Mouse (Mus musculus) hindbrain, embryonic 14.5 days (tissue): ENCODE measurements at regions not wholly inside any gene's neighbourhood (a gene's known extent, or its start where the extent isn't known, plus 50 kb on each side); places are given as distances from the start of the nearest gene placed in this dataset.

Experiments used
- ATAC-seq: fragments of 200-750 bp; cut with Nextera tagmentation; 2 replicates; pipeline ENCODE4 v1.8.0; 2017; ENCODE audit warnings: moderate number of reproducible peaks, mild to moderate bottlenecking, moderate TSS enrichment, moderate library complexity; ENCODE audit not compliant: low FRiP score
- DNase-seq: peaks from one replicate; pipeline ENCODE4 v3.0.0-alpha.2; 2015; ENCODE audit warnings: low spot score
- H3K27ac ChIP-seq: fragments of 300-500 bp; sonication (generic); 2 replicates; pipeline ENCODE4 v1.5.1; 2014; ENCODE audit warnings: mild to moderate bottlenecking, moderate library complexity
- H3K27me3 ChIP-seq: fragments of 300-500 bp; sonication (generic); 2 replicates; pipeline ENCODE4 v1.6.1; 2014; ENCODE audit warnings: mild to moderate bottlenecking, low read length, mixed read lengths; ENCODE audit not compliant: control insufficient read depth, insufficient read depth
- H3K36me3 ChIP-seq: fragments of 300-500 bp; sonication (generic); replicated peaks from 2 replicates; pipeline ENCODE4 v1.6.1; 2014; ENCODE audit not compliant: control insufficient read depth, insufficient read depth
- H3K4me1 ChIP-seq: fragments of 300-500 bp; sonication (generic); replicated peaks from 2 replicates; pipeline ENCODE4 v1.6.1; 2014; ENCODE audit warnings: antibody characterized with exemption, low read length, mixed read lengths; ENCODE audit not compliant: control insufficient read depth, insufficient read depth
- H3K4me2 ChIP-seq: fragments of 300-500 bp; sonication (generic); replicated peaks from 2 replicates; pipeline ENCODE4 v1.6.1; 2014; ENCODE audit warnings: mild to moderate bottlenecking, moderate library complexity
- H3K4me3 ChIP-seq: fragments of 300-500 bp; sonication (generic); replicated peaks from 2 replicates; pipeline ENCODE4 v1.5.1; 2014; ENCODE audit warnings: mild to moderate bottlenecking, low read length
- H3K9ac ChIP-seq: fragments of 300-500 bp; sonication (generic); 2 replicates; pipeline ENCODE4 v1.6.1; 2014
- H3K9me3 ChIP-seq: fragments of 300-500 bp; sonication (generic); 2 replicates; pipeline ENCODE4 v1.6.1; 2016; ENCODE audit warnings: low read length; ENCODE audit not compliant: control insufficient read depth
- WGBS: fragments of 180-500 bp; shearing (Covaris S2); extraction: QIAGEN DNeasy Blood & Tissue Kit; methylation state at CpG from one replicate; pipeline ENCODE4 v1.1.7; 2014; 5-methylcytosine and 5-hydroxymethylcytosine counted together

GRCm38 (mm10) chr15:13602133-13602532 is 428.7 kb upstream of the Cdh6 start:
- Histone ChIP-seq H3K4me1 (no peaks in the 10 kb centered on the region), H3K4me3 (no peak overlapping the region), H3K36me3 (no peaks in the 10 kb centered on the region), H3K4me2 (no peak overlapping the region), H3K9me3 (no peaks in the 10 kb centered on the region), H3K27me3 (no peaks in the 10 kb centered on the region), H3K27ac (no peak overlapping the region), H3K9ac (no peak overlapping the region)
- WGBS, result 88% methylated on average over 1 of the region's 1 CpGs
- DNase-seq (no peak), ATAC-seq (no peak)

GRCm38 (mm10) chr15:13597856-13598255 is 424.4 kb upstream of the Cdh6 start:
- no peak for ATAC-seq

GRCm38 (mm10) chr15:13593823-13594222 is 420.3 kb upstream of the Cdh6 start:
- ATAC-seq (no peak), DNase-seq (no peak)
- H3K4me3 ChIP-seq, result no peak overlapping the region
- H3K27ac ChIP-seq, result no peak overlapping the region
- no peaks in the 10 kb centered on the region for H3K36me3 ChIP-seq
- no peak overlapping the region for H3K4me2 ChIP-seq
- H3K4me1 ChIP-seq, result no peaks in the 10 kb centered on the region
- H3K27me3 ChIP-seq, result no peaks in the 10 kb centered on the region
- no peak overlapping the region for H3K9ac ChIP-seq
- 83% methylated on average over 5 of the region's 5 CpGs for WGBS
- H3K9me3 ChIP-seq, result no peaks in the 10 kb centered on the region

More at GRCm38 (mm10) chr15:13597856-13598255, 424.4 kb upstream of the Cdh6 start:
- WGBS, result 70% methylated on average over 2 of the region's 2 CpGs
- no peak for DNase-seq
- H3K27ac ChIP-seq, result no peak overlapping the region
- H3K4me3 ChIP-seq, result no peak overlapping the region
- H3K4me2 ChIP-seq, result no peak overlapping the region
- no peaks in the 10 kb centered on the region for H3K27me3 ChIP-seq
- no peaks in the 10 kb centered on the region for H3K36me3 ChIP-seq
- H3K4me1 ChIP-seq, result no peaks in the 10 kb centered on the region
- no peaks in the 10 kb centered on the region for H3K9me3 ChIP-seq
- H3K9ac ChIP-seq, result no peak overlapping the region

- H3K4me1 ChIP-seq, result no peaks in the 10 kb centered on the region
- H3K9ac ChIP-seq, result no peak overlapping the region
- no peak overlapping the region for H3K27ac ChIP-seq
- 57% methylated on average over 5 of the region's 5 CpGs for WGBS
- no peaks in the 10 kb centered on the region for H3K36me3 ChIP-seq
- H3K27me3 ChIP-seq, result no peaks in the 10 kb centered on the region
- ATAC-seq (no peak), DNase-seq (no peak)
- no peaks in the 10 kb centered on the region for H3K9me3 ChIP-seq
- no peak overlapping the region for H3K4me2 ChIP-seq
- H3K4me3 ChIP-seq, result no peak overlapping the region
Measured at GRCm38 (mm10) chr15:13590864-13591263, 417.4 kb upstream of the Cdh6 start.

- Histone ChIP-seq H3K27ac (no peak overlapping the region), H3K4me1 (no peaks in the 10 kb centered on the region), H3K27me3 (no peaks in the 10 kb centered on the region), H3K4me2 (no peak overlapping the region), H3K9ac (no peak overlapping the region), H3K36me3 (no peaks in the 10 kb centered on the region), H3K4me3 (no peak overlapping the region), H3K9me3 (no peaks in the 10 kb centered on the region)
- DNase-seq (no peak), ATAC-seq (peak; percentile 43; the same call in 1 of the 2 replicates)
- 71% methylated on average over 4 of the region's 4 CpGs for WGBS
Measured at GRCm38 (mm10) chr15:13583300-13583699, 409.8 kb upstream of the Cdh6 start.

GRCm38 (mm10) chr15:13582134-13582533 is 408.7 kb upstream of the Cdh6 start:
- 93% methylated on average over 3 of the region's 3 CpGs for WGBS
- Histone ChIP-seq H3K4me3 (no peak overlapping the region), H3K27me3 (no peaks in the 10 kb centered on the region), H3K27ac (no peak overlapping the region), H3K36me3 (no peaks in the 10 kb centered on the region), H3K4me2 (no peak overlapping the region), H3K4me1 (no peaks in the 10 kb centered on the region), H3K9me3 (no peaks in the 10 kb centered on the region), H3K9ac (no peak overlapping the region)
- DNase-seq, result no peak
- ATAC-seq, result no peak

- Histone ChIP-seq H3K4me3 (no peak overlapping the region), H3K9me3 (no peaks in the 10 kb centered on the region), H3K9ac (no peak overlapping the region), H3K36me3 (no peaks in the 10 kb centered on the region), H3K4me1 (no peaks in the 10 kb centered on the region), H3K27ac (no peak overlapping the region), H3K27me3 (no peaks in the 10 kb centered on the region), H3K4me2 (no peak overlapping the region)
- no peak for DNase-seq
- 96% methylated on average over 3 of the region's 3 CpGs for WGBS
- ATAC-seq, result no peak
Measured at GRCm38 (mm10) chr15:13573621-13574020, 400.1 kb upstream of the Cdh6 start.

GRCm38 (mm10) chr15:13560920-13561319 is 387.4 kb upstream of the Cdh6 start:
- H3K27me3 ChIP-seq, result no peaks in the 10 kb centered on the region
- H3K4me2 ChIP-seq, result no peak overlapping the region
- no peak overlapping the region for H3K9ac ChIP-seq
- H3K4me1 ChIP-seq, result no peaks in the 10 kb centered on the region
- H3K4me3 ChIP-seq, result no peak overlapping the region
- no peak overlapping the region for H3K27ac ChIP-seq
- no peaks in the 10 kb centered on the region for H3K36me3 ChIP-seq
- no peaks in the 10 kb centered on the region for H3K9me3 ChIP-seq
- ATAC-seq (0 out of 2 replicates have a peak, but pooled peaks have one; percentile 48), DNase-seq (no peak)

- no peak for ATAC-seq
- 45% methylated on average over 8 of the region's 8 CpGs for WGBS
- DNase-seq, result no peak
Measured at GRCm38 (mm10) chr15:13549207-13549837, 375.8 kb upstream of the Cdh6 start.

GRCm38 (mm10) chr15:13540026-13540425 is 366.6 kb upstream of the Cdh6 start:
- no peaks in the 10 kb centered on the region for H3K27me3 ChIP-seq
- DNase-seq (no peak), ATAC-seq (no peak)
- H3K9ac ChIP-seq, result no peak overlapping the region
- H3K4me3 ChIP-seq, result no peak overlapping the region
- no peak overlapping the region for H3K27ac ChIP-seq
- no peaks in the 10 kb centered on the region for H3K36me3 ChIP-seq
- no peaks in the 10 kb centered on the region for H3K4me1 ChIP-seq
- no peak overlapping the region for H3K4me2 ChIP-seq
- H3K9me3 ChIP-seq, result no peaks in the 10 kb centered on the region

More at GRCm38 (mm10) chr15:13549207-13549837, 375.8 kb upstream of the Cdh6 start:
- H3K4me2 ChIP-seq, result no peak overlapping the region
- no peaks in the 10 kb centered on the region for H3K27me3 ChIP-seq
- H3K36me3 ChIP-seq, result no peaks in the 10 kb centered on the region
- no peaks in the 10 kb centered on the region for H3K9me3 ChIP-seq
- no peak overlapping the region for H3K4me3 ChIP-seq
- no peaks in the 10 kb centered on the region for H3K4me1 ChIP-seq
- H3K27ac ChIP-seq, result no peak overlapping the region
- no peak overlapping the region for H3K9ac ChIP-seq
